Mouse (Mus musculus) hindbrain, embryonic 11.5 days (tissue): ENCODE measurements at regions not wholly inside any gene's neighbourhood (a gene's known extent, or its start where the extent isn't known, plus 50 kb on each side); places are given as distances from the start of the nearest gene placed in this dataset.

Source experiments
- ATAC-seq: fragments of 200-750 bp; cut with Nextera tagmentation; 2 replicates; pipeline ENCODE4 v1.8.0; 2017; ENCODE audit warnings: mild to moderate bottlenecking, moderate TSS enrichment, moderate library complexity; ENCODE audit not compliant: low FRiP score
- DNase-seq: peaks from one replicate; pipeline ENCODE4 v3.0.0-alpha.2; 2015; ENCODE audit warnings: low spot score
- H3K27ac ChIP-seq: fragments of 300-500 bp; sonication (generic); 2 replicates; pipeline ENCODE4 v1.5.1; 2014; ENCODE audit warnings: mild to moderate bottlenecking, low read depth, low read length
- H3K27me3 ChIP-seq: fragments of 300-500 bp; sonication (generic); 2 replicates; pipeline ENCODE4 v1.6.1; 2014; ENCODE audit warnings: mild to moderate bottlenecking, low read length, moderate library complexity, mixed read lengths; ENCODE audit not compliant: control insufficient read depth, insufficient read depth
- H3K36me3 ChIP-seq: fragments of 300-500 bp; sonication (generic); 2 replicates; pipeline ENCODE4 v1.6.1; 2014; ENCODE audit warnings: mild to moderate bottlenecking, low read length, moderate library complexity, mixed read lengths; ENCODE audit not compliant: control insufficient read depth, insufficient read depth
- H3K4me1 ChIP-seq: fragments of 300-500 bp; sonication (generic); replicated peaks from 2 replicates; pipeline ENCODE4 v1.6.1; 2014; ENCODE audit warnings: low read length, mixed read lengths; ENCODE audit not compliant: control insufficient read depth, insufficient read depth
- H3K4me2 ChIP-seq: fragments of 300-500 bp; sonication (generic); replicated peaks from 2 replicates; pipeline ENCODE4 v1.6.1; 2014; ENCODE audit warnings: mild to moderate bottlenecking, low read depth, low read length
- H3K4me3 ChIP-seq: fragments of 300-500 bp; sonication (generic); 2 replicates; pipeline ENCODE4 v1.5.1; 2014; ENCODE audit warnings: low read depth, low read length
- H3K9ac ChIP-seq: fragments of 300-500 bp; sonication (generic); 2 replicates; pipeline ENCODE4 v1.6.1; 2014; ENCODE audit warnings: low read depth, low read length
- H3K9me3 ChIP-seq: fragments of 300-500 bp; sonication (generic); 2 replicates; pipeline ENCODE4 v1.6.1; 2016; ENCODE audit warnings: low read length; ENCODE audit not compliant: control insufficient read depth
- WGBS: fragments of 180-500 bp; shearing (Covaris S2); extraction: QIAGEN DNeasy Blood & Tissue Kit; methylation state at CpG from one replicate; pipeline ENCODE4 v1.1.7; 2014; 5-methylcytosine and 5-hydroxymethylcytosine counted together

DNA sequence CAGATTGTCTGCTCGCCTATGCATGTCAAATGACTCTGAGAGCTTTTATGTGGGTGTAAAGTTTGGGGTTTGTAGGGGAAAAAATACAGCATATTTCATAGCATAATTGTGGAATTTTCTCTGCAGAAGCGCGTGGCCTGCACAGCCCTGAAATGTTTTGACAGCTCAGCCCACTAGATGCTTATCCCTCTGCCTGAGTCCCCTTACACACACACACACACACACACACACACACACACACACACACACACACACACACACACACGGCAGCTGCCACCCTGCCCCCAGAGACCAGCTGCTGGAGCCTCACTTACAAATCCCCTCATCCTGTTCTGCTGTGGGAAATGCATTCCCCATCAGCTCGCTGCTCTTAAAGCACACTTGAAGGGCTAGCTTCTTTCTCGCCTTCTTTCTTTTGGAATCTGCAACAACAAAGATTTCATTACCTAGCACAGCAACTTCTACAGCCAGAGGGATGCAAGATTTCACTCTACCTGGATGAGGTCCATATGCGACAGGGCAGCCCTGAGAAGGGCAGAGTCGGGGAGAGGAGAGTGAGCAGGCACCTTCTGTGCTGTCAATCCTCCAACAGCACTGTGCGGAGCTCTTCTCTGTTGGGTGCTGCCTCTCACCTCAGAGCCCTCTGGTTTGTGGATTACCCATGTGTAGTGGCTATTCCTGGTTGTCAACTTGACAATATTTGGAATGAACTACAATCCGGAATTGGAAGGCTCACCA is 264.1 kb downstream of the Cdc5l start:
- no peak for DNase-seq
- ATAC-seq = no peak

More for the DNA sequence above, 264.1 kb downstream of the Cdc5l start:
- Histone ChIP-seq H3K9me3 (no peaks in the 10 kb centered on the region), H3K4me1 (no peaks in the 10 kb centered on the region), H3K4me3 (no peak overlapping the region), H3K27me3 (no peaks in the 10 kb centered on the region), H3K9ac (no peak overlapping the region), H3K36me3 (no peaks in the 10 kb centered on the region), H3K4me2 (no peak overlapping the region), H3K27ac (no peak overlapping the region)
- 78% methylated on average over 9 of the region's 10 CpGs for WGBS
